In genomic region chr9:88547270-88547669, GRCm38 (mm10) we compare ENCODE assay signal across 8 mouse cellular contexts. TPM values are rescaled to one million over a fixed set of nuclear protein-coding genes. Genes with fewer than 3 reads are reported as not detected.
DNase-seq lines count a peak whose midpoint lies in the region; ATAC-seq and TF ChIP-seq lines count a peak whose summit lies in the region.

No protein-coding gene starts in this region.

- no peak overlapping the region for H3K27ac ChIP-seq in forebrain, embryonic 16.5 days (ENCODE audit: low read length)
- no peak overlapping the region for H3K27ac ChIP-seq in intestine, embryonic 16.5 days (ENCODE audit: low read length)
- H3K27ac ChIP-seq in lung, embryonic 14.5 days (ENCODE audit: low read depth) = peak overlapping the region; percentile 47; the same call in 1 of the 2 replicates
- no peak overlapping the region for H3K27ac ChIP-seq in neural tube, embryonic 14.5 days (ENCODE audit: low read depth, low read length)

- peak; percentile 63 for TF ChIP-seq CTCF in lung, embryonic 14.5 days (IDR thresholded peaks at IDR 0.05; ENCODE audit: low read depth)

- peak; percentile 43 for ATAC-seq in forebrain, embryonic 16.5 days
- peak; percentile 45 for ATAC-seq in intestine, embryonic 16.5 days
- ATAC-seq in lung, embryonic 14.5 days (ENCODE audit: insufficient read depth) = peak; percentile 80
- peak; percentile 55 for ATAC-seq in neural tube, embryonic 14.5 days (ENCODE audit: low read depth)

- 30% methylated on average over 7 of the region's 7 CpGs for WGBS in forebrain, embryonic 16.5 days
- WGBS in intestine, embryonic 16.5 days = 25% methylated on average over 7 of the region's 7 CpGs
- 22% methylated on average over 7 of the region's 7 CpGs for whole genome bisulfite sequencing in lung, embryonic 14.5 days
- WGBS in neural tube, embryonic 14.5 days = 26% methylated on average over 7 of the region's 7 CpGs

- H3K27me3 ChIP-seq in forebrain, embryonic 16.5 days (replicated peaks; ENCODE audit: control insufficient read depth, insufficient read depth, low read length) = no peaks in the 10 kb centered on the region
- no peaks in the 10 kb centered on the region for H3K27me3 ChIP-seq in intestine, embryonic 16.5 days (replicated peaks; ENCODE audit: control insufficient read depth, insufficient read depth, low read length)
- H3K27me3 ChIP-seq in lung, embryonic 14.5 days (ENCODE audit: insufficient read depth, low read length) = no peaks in the 10 kb centered on the region
- H3K27me3 ChIP-seq in neural tube, embryonic 14.5 days (ENCODE audit: control insufficient read depth, insufficient read depth, low read length) = no peaks in the 10 kb centered on the region

- peak; percentile 11 for DNase-seq in right cerebral cortex, postnatal 25 days
- DNase-seq in right cerebral cortex, adult 18-20 months = no peak
- DNase-seq in c-Kit-positive CD71-negative TER-119-negative erythroid progenitor cells, embryonic 14.5 days (ENCODE audit: low read depth) = peak; percentile 44
- peak; percentile 87 for DNase-seq in lung, embryonic 14.5 days
- DNase-seq in gastrocnemius, adult 8-10 months (ENCODE audit: low spot score in 2 of 2) = no peak

- peaks cover 4% of the 10 kb centered on the region; the same call in 1 of the 2 replicates for H3K36me3 ChIP-seq in forebrain, embryonic 16.5 days (ENCODE audit: control insufficient read depth, insufficient read depth)
- H3K36me3 ChIP-seq in intestine, embryonic 16.5 days (ENCODE audit: control insufficient read depth, insufficient read depth, low read length) = no peaks in the 10 kb centered on the region
- H3K36me3 ChIP-seq in lung, embryonic 14.5 days (ENCODE audit: insufficient read depth) = no peaks in the 10 kb centered on the region
- no peaks in the 10 kb centered on the region for H3K36me3 ChIP-seq in neural tube, embryonic 14.5 days (ENCODE audit: control insufficient read depth, insufficient read depth, low read length)

- H3K4me3 ChIP-seq in forebrain, embryonic 16.5 days (replicated peaks; ENCODE audit: low read length) = peak overlapping the region; percentile 98
- peak overlapping the region; percentile 73 for H3K4me3 ChIP-seq in intestine, embryonic 16.5 days (ENCODE audit: low read length)
- H3K4me3 ChIP-seq in lung, embryonic 14.5 days (ENCODE audit: low read depth, low read length) = peak overlapping the region; percentile 61
- peak overlapping the region; percentile 56 for H3K4me3 ChIP-seq in neural tube, embryonic 14.5 days (ENCODE audit: low read depth, low read length)

- no peaks in the 10 kb centered on the region for H3K9me3 ChIP-seq in forebrain, embryonic 16.5 days (ENCODE audit: control insufficient read depth, low read length)
- no peaks in the 10 kb centered on the region for H3K9me3 ChIP-seq in intestine, embryonic 16.5 days (ENCODE audit: control insufficient read depth, low read length)
- H3K9me3 ChIP-seq in lung, embryonic 14.5 days (ENCODE audit: low read depth, low read length) = no peaks in the 10 kb centered on the region
- H3K9me3 ChIP-seq in neural tube, embryonic 14.5 days (ENCODE audit: control insufficient read depth, low read length) = no peaks in the 10 kb centered on the region

- H3K9ac ChIP-seq in forebrain, embryonic 16.5 days (replicated peaks; ENCODE audit: low read depth, low read length) = no peak overlapping the region; the same call in 1 of the 2 replicates
- no peak overlapping the region for H3K9ac ChIP-seq in intestine, embryonic 16.5 days (ENCODE audit: low read depth, low read length)
- peak overlapping the region; percentile 63 for H3K9ac ChIP-seq in lung, embryonic 14.5 days
- no peak overlapping the region for H3K9ac ChIP-seq in neural tube, embryonic 14.5 days (replicated peaks; ENCODE audit: low read depth, low read length)

- H3K4me1 ChIP-seq in forebrain, embryonic 16.5 days (replicated peaks; ENCODE audit: control insufficient read depth, insufficient read depth, low read length) = peaks cover 25% of the 10 kb centered on the region
- H3K4me1 ChIP-seq in intestine, embryonic 16.5 days (ENCODE audit: control insufficient read depth, insufficient read depth, low read length) = peaks cover 15% of the 10 kb centered on the region
- H3K4me1 ChIP-seq in lung, embryonic 14.5 days (ENCODE audit: insufficient read depth) = no peaks in the 10 kb centered on the region; the same call in 1 of the 2 replicates
- H3K4me1 ChIP-seq in neural tube, embryonic 14.5 days (ENCODE audit: control insufficient read depth, insufficient read depth, low read length) = peaks cover 26% of the 10 kb centered on the region

- H3K4me2 ChIP-seq in forebrain, embryonic 16.5 days (ENCODE audit: low read length) = peak overlapping the region; percentile 77
- H3K4me2 ChIP-seq in intestine, embryonic 16.5 days (ENCODE audit: low read depth, low read length) = peak overlapping the region; percentile 61
- peak overlapping the region; percentile 61 for H3K4me2 ChIP-seq in lung, embryonic 14.5 days
- H3K4me2 ChIP-seq in neural tube, embryonic 14.5 days (ENCODE audit: low read depth, low read length) = peak overlapping the region; percentile 59

RNA-seq across cellular contexts. Expression of gene Zfp949, which starts 0.6 kb away (rescaled TPM):
- polyA plus RNA-seq in forebrain, embryonic 16.5 days (2015; fragmentation: Nextera tagmentation; extraction: Ambion mirVana) = 14.7 and 16.8 TPM in 2 replicates
- polyA plus RNA-seq in intestine, embryonic 16.5 days (2015; fragmentation: Nextera tagmentation; extraction: Ambion mirVana) = 7.4 and 7.5 TPM in 2 replicates
- polyA plus RNA-seq in lung, embryonic 14.5 days (2014; fragmentation: Nextera tagmentation; extraction: Ambion mirVana) = 7.6 and 8.4 TPM in 2 replicates
- polyA plus RNA-seq in neural tube, embryonic 14.5 days (2014; fragmentation: Nextera tagmentation; extraction: Ambion mirVana) = 20.8 and 21.2 TPM in 2 replicates
- 10 to 100 TPM; 11.8 to 13.6 (median 12.7) TPM for total RNA-seq in gastrocnemius, adult 8-10 months (2022)

RNA-seq across cellular contexts. Expression of gene Trim43a, which starts 33.4 kb away (rescaled TPM):
- 0.20 and 0.24 TPM in 2 replicates for polyA plus RNA-seq in forebrain, embryonic 16.5 days (2015; fragmentation: Nextera tagmentation; extraction: Ambion mirVana)
- polyA plus RNA-seq in intestine, embryonic 16.5 days (2015; fragmentation: Nextera tagmentation; extraction: Ambion mirVana) = 0.13 TPM in 1 of 2 replicates, not detected in the other
- 0.12 TPM in 1 of 2 replicates, not detected in the other for polyA plus RNA-seq in lung, embryonic 14.5 days (2014; fragmentation: Nextera tagmentation; extraction: Ambion mirVana)
- 0.21 and 0.29 TPM in 2 replicates for polyA plus RNA-seq in neural tube, embryonic 14.5 days (2014; fragmentation: Nextera tagmentation; extraction: Ambion mirVana)
- total RNA-seq in gastrocnemius, adult 8-10 months (2022) = under 1 TPM in 2 of 4 experiments, not detected in 2; 0.87 to 0.96 TPM

Comparison
In these comparisons a context has a peak if more than half of its experiments do, and no peak if none do; other contexts are left out.
1. DNase-seq: peak in right cerebral cortex, postnatal 25 days (single experiment), c-Kit-positive CD71-negative TER-119-negative erythroid progenitor cells, embryonic 14.5 days (single experiment) and lung, embryonic 14.5 days (single experiment); none in right cerebral cortex, adult 18-20 months (single experiment) and gastrocnemius, adult 8-10 months (0 of 2).
2. Peak in every context shown above with its lines, with median percentiles within 50 percentile points of each other: ATAC-seq, H3K4me2 ChIP-seq and H3K4me3 ChIP-seq.